Comparison of ENCODE assay signal across 8 mouse cellular contexts in the genomic region with DNA sequence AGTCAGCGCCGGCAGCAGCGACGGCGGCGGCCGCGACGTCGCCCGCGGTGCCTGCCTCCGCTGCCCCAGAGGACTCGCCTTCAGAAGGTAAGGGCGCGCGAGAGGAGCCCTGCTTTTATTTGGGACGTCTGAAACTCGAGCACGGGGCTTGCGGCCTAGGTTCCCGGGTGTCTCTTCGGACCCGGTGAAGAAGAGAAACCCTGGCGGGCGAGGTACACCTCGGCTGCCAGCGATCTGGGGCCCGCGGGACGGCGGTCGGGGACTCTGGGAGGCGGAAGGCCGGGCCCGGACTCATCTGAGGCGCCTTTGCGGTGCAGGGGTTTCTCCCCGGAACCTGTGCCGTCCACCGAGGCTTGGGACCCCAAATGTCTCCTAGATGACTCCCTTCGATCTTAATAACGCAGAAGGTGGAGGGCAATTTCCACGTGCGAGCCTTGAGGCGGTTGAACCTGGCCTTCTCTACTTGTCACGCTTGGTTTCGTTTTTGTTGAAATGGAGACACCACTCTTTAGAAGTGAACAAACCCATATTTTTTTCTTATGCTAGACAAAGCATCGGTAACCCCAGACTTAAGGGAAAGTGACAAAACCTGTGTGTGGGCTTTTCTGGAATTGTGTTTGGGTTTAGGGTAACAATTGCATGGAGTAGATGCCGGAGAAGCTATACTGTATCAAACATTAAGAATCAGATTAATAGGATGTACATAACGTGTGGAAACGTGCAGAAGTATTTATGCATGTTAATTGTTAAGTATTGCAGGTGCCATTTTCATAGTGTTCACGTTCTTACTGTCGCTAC. TPM values are rescaled to one million over a fixed set of nuclear protein-coding genes. Genes with fewer than 3 reads are reported as not detected.
DNase-seq lines count a peak whose midpoint lies in the region; ATAC-seq and TF ChIP-seq lines count a peak whose summit lies in the region.

No protein-coding gene starts in this region.

- no peaks in the 10 kb centered on the region for H3K27me3 ChIP-seq in hindbrain, embryonic 11.5 days (ENCODE audit: control insufficient read depth, insufficient read depth, low read length)
- H3K27me3 ChIP-seq in testis, adult 2 months (ENCODE audit: control insufficient read depth, insufficient read depth, low read length): no peaks in the 10 kb centered on the region

- H3K4me3 ChIP-seq in cortical plate, adult 2 months (ENCODE audit: insufficient read depth, low read length): peak overlapping the region; percentile 94
- peak overlapping the region; percentile 93 for H3K4me3 ChIP-seq in hindbrain, embryonic 11.5 days (ENCODE audit: low read depth, low read length)
- H3K4me3 ChIP-seq in testis, adult 2 months (ENCODE audit: control insufficient read depth, low read depth, low read length): peak overlapping the region; percentile 92

- H3K4me1 ChIP-seq in cortical plate, adult 2 months (ENCODE audit: control insufficient read depth, insufficient read depth, low read length): peaks cover 3% of the 10 kb centered on the region
- peaks cover 3% of the 10 kb centered on the region; the same call in 1 of the 2 replicates for H3K4me1 ChIP-seq in hindbrain, embryonic 11.5 days (replicated peaks; ENCODE audit: control insufficient read depth, insufficient read depth, low read length)
- peaks cover 6% of the 10 kb centered on the region for H3K4me1 ChIP-seq in testis, adult 2 months (ENCODE audit: control insufficient read depth, insufficient read depth, low read length)

- intact Hi-C loops in left cerebral cortex, postnatal 10 days (cut with DNase I): no loop called here

- TF ChIP-seq CTCF in cortical plate, adult 2 months (IDR thresholded peaks at IDR 0.05; ENCODE audit: extremely low read depth, insufficient read depth, low read length): no peak
- TF ChIP-seq CTCF in testis, adult 2 months (IDR thresholded peaks at IDR 0.05; ENCODE audit: control insufficient read depth, insufficient read depth, insufficient replicate concordance, low read depth, low read length): no peak

- TF ChIP-seq POLR2A in cortical plate, adult 2 months (IDR thresholded peaks at IDR 0.05; ENCODE audit: extremely low read depth, insufficient read depth, low read length): no peak
- TF ChIP-seq POLR2A in testis, adult 2 months (IDR thresholded peaks at IDR 0.05; ENCODE audit: control insufficient read depth, low read depth, low read length): no peak

- peak; percentile 61; the same call in 1 of the 2 replicates for ATAC-seq in hindbrain, embryonic 11.5 days (ENCODE audit: low FRiP score)

- H3K4me2 ChIP-seq in hindbrain, embryonic 11.5 days (replicated peaks; ENCODE audit: low read depth, low read length): peak overlapping the region; percentile 78

- no peaks in the 10 kb centered on the region for H3K9me3 ChIP-seq in hindbrain, embryonic 11.5 days (ENCODE audit: control insufficient read depth, low read length)

- H3K36me3 ChIP-seq in hindbrain, embryonic 11.5 days (ENCODE audit: control insufficient read depth, insufficient read depth, low read length): 0 out of 2 replicates have a peak, but pooled peaks cover 3% of the 10 kb centered on the region
- no peaks in the 10 kb centered on the region; the same call in 1 of the 2 replicates for H3K36me3 ChIP-seq in testis, adult 2 months (ENCODE audit: control insufficient read depth, insufficient read depth, low read length)

- H3K9ac ChIP-seq in hindbrain, embryonic 11.5 days (ENCODE audit: low read depth, low read length): peak overlapping the region; percentile 98

- peak; percentile 15 to 64 for DNase-seq in left cerebral cortex, postnatal 10 days (ENCODE audit: extremely low spot score in 1 of 2, low spot score in 2 of 2)
- no peak for DNase-seq in left cerebral cortex, adult 18-20 months (ENCODE audit: low spot score in 2 of 2)
- DNase-seq in Muller cell, postnatal 12 days (ENCODE audit: inconsistent ontology term): peak; percentile 65
- no peak for DNase-seq in hindbrain, embryonic 11.5 days (ENCODE audit: low spot score)
- peak; percentile 48 for DNase-seq in lung, postnatal 10 days
- no peak for DNase-seq in ovary, postnatal 14 days (ENCODE audit: low spot score)

- H3K27ac ChIP-seq in cortical plate, adult 2 months (ENCODE audit: insufficient read depth, low read length): peak overlapping the region; percentile 71
- peak overlapping the region; percentile 95 for H3K27ac ChIP-seq in hindbrain, embryonic 11.5 days (ENCODE audit: low read depth, low read length)
- H3K27ac ChIP-seq in testis, adult 2 months (ENCODE audit: control insufficient read depth, insufficient read depth, low read depth, low read length): peak overlapping the region; percentile 88

- WGBS in hindbrain, embryonic 11.5 days: under 1% methylated on average over 54 of the region's 54 CpGs

RNA-seq across cellular contexts. Expression of gene Fnbp4, which starts 0.8 kb away (rescaled TPM):
- total RNA-seq in left cerebral cortex, postnatal 10 days (2021): 10 to 100 TPM; 77.1 to 80.6 TPM
- 10 to 100 TPM; 48.5 to 50.2 TPM for total RNA-seq in left cerebral cortex, adult 18-20 months (2021)
- polyA plus RNA-seq in cortical plate, adult 2 months (2012; rRNA removed): 62.6 and 68.3 TPM in 2 replicates
- polyA plus RNA-seq in hindbrain, embryonic 11.5 days (2014; fragmentation: Nextera tagmentation; extraction: Ambion mirVana): 109 and 110 TPM in 2 replicates
- 30.0 and 33.5 TPM in 2 replicates for polyA plus RNA-seq in testis, adult 2 months (2012; rRNA removed)

RNA-seq across cellular contexts. Expression of gene Agbl2, which starts 36.6 kb away (rescaled TPM):
- under 1 TPM; 0.28 to 0.32 TPM for total RNA-seq in left cerebral cortex, postnatal 10 days (2021)
- total RNA-seq in left cerebral cortex, adult 18-20 months (2021): under 1 TPM; 0.53 to 0.63 TPM
- 1.1 and 1.2 TPM in 2 replicates for polyA plus RNA-seq in cortical plate, adult 2 months (2012; rRNA removed)
- polyA plus RNA-seq in hindbrain, embryonic 11.5 days (2014; fragmentation: Nextera tagmentation; extraction: Ambion mirVana): 1.3 and 1.8 TPM in 2 replicates
- polyA plus RNA-seq in testis, adult 2 months (2012; rRNA removed): 69.0 and 76.0 TPM in 2 replicates

Comparison
In these comparisons a context has a peak if more than half of its experiments do, and no peak if none do; other contexts are left out.
1. DNase-seq: peak in left cerebral cortex, postnatal 10 days (2 of 2), Muller cell, postnatal 12 days (single experiment) and lung, postnatal 10 days (single experiment); none in left cerebral cortex, adult 18-20 months (0 of 2), hindbrain, embryonic 11.5 days (single experiment) and ovary, postnatal 14 days (single experiment).
2. RNA of gene Agbl2, which starts 36.6 kb away (polyA plus RNA-seq): 69.0 to 76.0 TPM in testis, adult 2 months; 1.3 to 1.8 TPM in hindbrain, embryonic 11.5 days and 1.1 to 1.2 TPM in cortical plate, adult 2 months; every median in the first group is over 10 times any median in the second.
3. Peak in every context shown above with its lines, with median percentiles within 50 percentile points of each other: H3K27ac ChIP-seq and H3K4me3 ChIP-seq.